Mouse (Mus musculus): ENCODE results near the gene Filip1. TPM values are rescaled to one million over a fixed set of nuclear protein-coding genes. Genes with fewer than 3 reads are reported as not detected.

Filip1 gene
- total and polyA plus RNA-seq, 3 experiments, result 0.71 to 1.5 (median 1.3) TPM

- H3K36me3 ChIP-seq (replicated peaks in 1 of 2; ENCODE audit: control insufficient read depth in 1 of 2, insufficient read depth in 1 of 2, low read length in 1 of 2), result no peaks in the 10 kb centered on the region
- no peak overlapping the region for H3K27ac ChIP-seq (ENCODE audit: insufficient read depth, low read depth)
- no peaks in the 10 kb centered on the region for H3K9me3 ChIP-seq (replicated peaks; ENCODE audit: low read length)
- H3K9ac ChIP-seq (ENCODE audit: insufficient read depth, low read depth), result no peak overlapping the region
- dilution Hi-C loops (cut with MboI; ENCODE audit: extremely low pct_ligation_motif_present, extremely low pct_unique_long_range_greater_than_20kb, low sequenced_read_pairs) (no loop called here), in situ Hi-C loops (cut with MboI; ENCODE audit: low pct_ligation_motif_present, low pct_unique_long_range_greater_than_20kb, low sequenced_read_pairs) (no loop called here)
- H3K4me1 ChIP-seq (ENCODE audit: control insufficient read depth in 1 of 2, insufficient read depth in 2 of 2), result 0 out of 4 replicates have a peak, but pooled peaks cover 0 to 2% of the 10 kb centered on the region in 2 experiments
- H3K4me3 ChIP-seq (replicated peaks in 1 of 3; ENCODE audit: low read depth in 2 of 3, low read length in 2 of 3, poor library complexity in 1 of 3), result no peak overlapping the region
- no peaks in the 10 kb centered on the region for H3K27me3 ChIP-seq (replicated peaks)
- no peak overlapping the region for H3K4me2 ChIP-seq (ENCODE audit: insufficient read depth, low read depth, poor library complexity, severe bottlenecking)
- DNase-seq (ENCODE audit: extremely low read depth), result no peak
- no peak for TF ChIP-seq MEF2A (IDR thresholded peaks at IDR 0.05; ENCODE audit: borderline replicate concordance, low read depth, low read length)
- TF ChIP-seq NELFE (IDR thresholded peaks at IDR 0.05; ENCODE audit: low read depth, low read length), result no peak
- no peaks in the 10 kb centered on the region for H3K79me2 ChIP-seq (replicated peaks; ENCODE audit: control insufficient read depth, extremely low read depth, insufficient read depth, poor library complexity, severe bottlenecking)
These were observed 196.2 kb downstream of the Filip1 start for GRCm38 (mm10) chr9:79816464-79816863.

GRCm38 (mm10) chr9:79816013-79816412 is 196.6 kb downstream of the Filip1 start:
- Histone ChIP-seq H3K36me3 (replicated peaks in 1 of 2; ENCODE audit: control insufficient read depth in 1 of 2, insufficient read depth in 1 of 2, low read length in 1 of 2) (no peaks in the 10 kb centered on the region), H3K79me2 (replicated peaks; ENCODE audit: control insufficient read depth, extremely low read depth, insufficient read depth, poor library complexity, severe bottlenecking) (no peaks in the 10 kb centered on the region), H3K27me3 (replicated peaks) (no peaks in the 10 kb centered on the region), H3K27ac (ENCODE audit: insufficient read depth, low read depth) (no peak overlapping the region), H3K4me3 (replicated peaks in 1 of 3; ENCODE audit: low read depth in 2 of 3, low read length in 2 of 3, poor library complexity in 1 of 3) (no peak overlapping the region), H3K4me2 (ENCODE audit: insufficient read depth, low read depth, poor library complexity, severe bottlenecking) (no peak overlapping the region), H3K9ac (ENCODE audit: insufficient read depth, low read depth) (no peak overlapping the region), H3K9me3 (replicated peaks; ENCODE audit: low read length) (no peaks in the 10 kb centered on the region), H3K4me1 (ENCODE audit: control insufficient read depth in 1 of 2, insufficient read depth in 2 of 2) (0 out of 4 replicates have a peak, but pooled peaks cover 0 to 2% of the 10 kb centered on the region in 2 experiments)
- in situ Hi-C loops (cut with MboI; ENCODE audit: low pct_ligation_motif_present, low pct_unique_long_range_greater_than_20kb, low sequenced_read_pairs) (no loop called here), dilution Hi-C loops (cut with MboI; ENCODE audit: extremely low pct_ligation_motif_present, extremely low pct_unique_long_range_greater_than_20kb, low sequenced_read_pairs) (no loop called here)
- TF ChIP-seq RCOR1 (conservative IDR thresholded peaks at IDR 0.05; ENCODE audit: low read depth, low read length) (no peak), PAX5 (IDR thresholded peaks at IDR 0.05; ENCODE audit: low read length) (no peak), E2F4 (IDR thresholded peaks at IDR 0.05; ENCODE audit: insufficient replicate concordance, low read depth, low read length) (no peak), UBTF (IDR thresholded peaks at IDR 0.05; ENCODE audit: low read depth, low read length) (no peak), SMC3 (IDR thresholded peaks at IDR 0.05; ENCODE audit: low read depth, low read length) (no peak), JUN (IDR thresholded peaks at IDR 0.05; ENCODE audit: insufficient read depth, low read depth, low read length) (no peak), SIN3A (IDR thresholded peaks at IDR 0.05; ENCODE audit: low read length) (no peak), MEF2A (IDR thresholded peaks at IDR 0.05; ENCODE audit: borderline replicate concordance, low read depth, low read length) (no peak), POLR2A (IDR thresholded peaks at IDR 0.05; ENCODE audit: low read depth, low read length) (no peak), ZNF384 (IDR thresholded peaks at IDR 0.05; ENCODE audit: low read depth, low read length) (no peak)
- DNase-seq (ENCODE audit: extremely low read depth), result no peak

- in situ Hi-C loops (cut with MboI; ENCODE audit: low pct_ligation_motif_present, low pct_unique_long_range_greater_than_20kb, low sequenced_read_pairs), result no loop called here
- H3K79me2 ChIP-seq (replicated peaks; ENCODE audit: control insufficient read depth, extremely low read depth, insufficient read depth, poor library complexity, severe bottlenecking), result no peaks in the 10 kb centered on the region
- dilution Hi-C loops (cut with MboI; ENCODE audit: extremely low pct_ligation_motif_present, extremely low pct_unique_long_range_greater_than_20kb, low sequenced_read_pairs), result no loop called here
These were observed 198.1 kb downstream of the Filip1 start for GRCm38 (mm10) chr9:79814592-79814991.

More at GRCm38 (mm10) chr9:79814592-79814991, 198.1 kb downstream of the Filip1 start:
- no peaks in the 10 kb centered on the region for H3K27me3 ChIP-seq (replicated peaks)
- H3K9ac ChIP-seq (ENCODE audit: insufficient read depth, low read depth), result no peak overlapping the region
- H3K27ac ChIP-seq (ENCODE audit: insufficient read depth, low read depth), result no peak overlapping the region
- no peak overlapping the region for H3K4me3 ChIP-seq (replicated peaks in 1 of 3; ENCODE audit: low read depth in 2 of 3, low read length in 2 of 3, poor library complexity in 1 of 3)
- H3K9me3 ChIP-seq (replicated peaks; ENCODE audit: low read length), result no peaks in the 10 kb centered on the region
- TF ChIP-seq RCOR1 (conservative IDR thresholded peaks at IDR 0.05; ENCODE audit: low read depth, low read length) (no peak), SMC3 (IDR thresholded peaks at IDR 0.05; ENCODE audit: low read depth, low read length) (no peak), ZNF384 (IDR thresholded peaks at IDR 0.05; ENCODE audit: low read depth, low read length) (no peak)
- peaks cover 7 to 8% of the 10 kb centered on the region in 2 experiments for H3K4me1 ChIP-seq (ENCODE audit: control insufficient read depth in 1 of 2, insufficient read depth in 2 of 2)
- no peaks in the 10 kb centered on the region for H3K36me3 ChIP-seq (replicated peaks in 1 of 2; ENCODE audit: control insufficient read depth in 1 of 2, insufficient read depth in 1 of 2, low read length in 1 of 2)
- no peak for DNase-seq (ENCODE audit: extremely low read depth)
- no peak overlapping the region for H3K4me2 ChIP-seq (ENCODE audit: insufficient read depth, low read depth, poor library complexity, severe bottlenecking)

Measured in CH12.LX (cell line).